Mouse (Mus musculus) adrenal gland, postnatal 25 days (tissue): ENCODE results near the gene Cd3eap. TPM values are rescaled to one million over a fixed set of nuclear protein-coding genes. Genes with fewer than 3 reads are reported as not detected.

ENCODE experiments used
- DNase-seq: peaks from one replicate; pipeline ENCODE4 v3.0.0; 2021; ENCODE audit warnings: mixed read lengths
- total RNA-seq: library from RNA; stranded (reverse); gene quantifications from 2 replicates; pipeline ENCODE4 v1.2.3, GENCODE M21; 2021

Gene Cd3eap
- total RNA-seq, 1 experiment from 2014 or later = 13.4 TPM

- DNase-seq = no peak
Measured at GRCm38 (mm10) chr7:19331910-19332309, 27.4 kb downstream of the Cd3eap start.

GRCm38 (mm10) chr7:19328425-19328824 lies 30.9 kb downstream of the Cd3eap start:
- DNase-seq = no peak

- no peak for DNase-seq
Measured at GRCm38 (mm10) chr7:19327782-19328181, 31.5 kb downstream of the Cd3eap start.

GRCm38 (mm10) chr7:19327128-19327527 lies 32.2 kb downstream of the Cd3eap start:
- DNase-seq = peak; percentile 91

- peak; percentile 90 for DNase-seq
Measured at GRCm38 (mm10) chr7:19326359-19326758, 32.9 kb downstream of the Cd3eap start.

GRCm38 (mm10) chr7:19325262-19326199 lies 33.8 kb downstream of the Cd3eap start:
- DNase-seq = no peak

- no peak for DNase-seq
Measured at GRCm38 (mm10) chr7:19324221-19324620, 35.1 kb downstream of the Cd3eap start.

GRCm38 (mm10) chr7:19322489-19322888 lies 36.8 kb downstream of the Cd3eap start:
- no peak for DNase-seq

GRCm38 (mm10) chr7:19321464-19321863 lies 37.8 kb downstream of the Cd3eap start:
- no peak for DNase-seq

- no peak for DNase-seq
Measured at GRCm38 (mm10) chr7:19320637-19321036, 38.6 kb downstream of the Cd3eap start.

GRCm38 (mm10) chr7:19319906-19320305 lies 39.4 kb downstream of the Cd3eap start:
- DNase-seq = peak; percentile 97

- DNase-seq = no peak
Measured at GRCm38 (mm10) chr7:19319458-19319857, 39.8 kb downstream of the Cd3eap start.

- DNase-seq = no peak
Measured at GRCm38 (mm10) chr7:19318676-19319075, 40.6 kb downstream of the Cd3eap start.

GRCm38 (mm10) chr7:19318201-19318600 lies 41.1 kb downstream of the Cd3eap start:
- no peak for DNase-seq

- no peak for DNase-seq
Measured at GRCm38 (mm10) chr7:19316451-19317161, 42.7 kb downstream of the Cd3eap start.

GRCm38 (mm10) chr7:19314033-19314432 lies 45.2 kb downstream of the Cd3eap start:
- DNase-seq = no peak

GRCm38 (mm10) chr7:19311991-19312390 lies 47.3 kb downstream of the Cd3eap start:
- DNase-seq = no peak

- DNase-seq = peak; percentile 94
Measured at GRCm38 (mm10) chr7:19309884-19310641, 49.2 kb downstream of the Cd3eap start, which contains the start of gene Fosb. Fosb (minus strand) TSS chr7:19310051.

GRCm38 (mm10) chr7:19309278-19309883 lies 49.9 kb downstream of the Cd3eap start:
- DNase-seq = no peak

GRCm38 (mm10) chr7:19308454-19309277 lies 50.6 kb downstream of the Cd3eap start:
- DNase-seq = peak; percentile 97
